Mouse (Mus musculus) spleen, postnatal 10 days (tissue): ENCODE results near the gene Zp3.

Experiments
- DNase-seq, 2 experiments: peaks; one replicate each; pipeline ENCODE4 v3.0.0; 2021 to 2022; ENCODE audit warnings: low spot score in 2 of 2

The Zp3 gene

GRCm38 (mm10) chr5:136004537-136004936 is 24.6 kb downstream of the Zp3 start:
- DNase-seq, result no peak

- DNase-seq, result no peak
These were observed 27.8 kb downstream of the Zp3 start for GRCm38 (mm10) chr5:136007745-136008144.

GRCm38 (mm10) chr5:136014877-136015276 is 35.0 kb downstream of the Zp3 start:
- no peak for DNase-seq

GRCm38 (mm10) chr5:136015586-136015985 is 35.7 kb downstream of the Zp3 start:
- DNase-seq, result no peak

- DNase-seq, result no peak
These were observed 36.3 kb downstream of the Zp3 start for GRCm38 (mm10) chr5:136016014-136016876.

GRCm38 (mm10) chr5:136017262-136017661 is 37.4 kb downstream of the Zp3 start:
- DNase-seq, result no peak

GRCm38 (mm10) chr5:136018726-136019125 is 38.8 kb downstream of the Zp3 start:
- no peak for DNase-seq

GRCm38 (mm10) chr5:136019907-136020306 is 40.0 kb downstream of the Zp3 start:
- no peak for DNase-seq

GRCm38 (mm10) chr5:136025712-136026111 is 45.8 kb downstream of the Zp3 start:
- no peak for DNase-seq

- DNase-seq, result no peak
These were observed 47.0 kb downstream of the Zp3 start for GRCm38 (mm10) chr5:136026859-136027258.

GRCm38 (mm10) chr5:136027612-136028311 is 47.9 kb downstream of the Zp3 start:
- DNase-seq, result no peak

GRCm38 (mm10) chr5:136034868-136035267 is 55.0 kb downstream of the Zp3 start:
- no peak for DNase-seq

GRCm38 (mm10) chr5:136035285-136035684 is 55.4 kb downstream of the Zp3 start:
- no peak for DNase-seq

- no peak for DNase-seq
These were observed 56.8 kb downstream of the Zp3 start for GRCm38 (mm10) chr5:136036667-136037066.
